Mouse (Mus musculus): ENCODE results near the gene Pgr. TPM values are rescaled to one million over a fixed set of nuclear protein-coding genes. Genes with fewer than 3 reads are reported as not detected.

The Pgr gene
- not detected for polyA plus RNA-seq (2012; fragmentation: generic; extraction: Trizol)

DNA sequence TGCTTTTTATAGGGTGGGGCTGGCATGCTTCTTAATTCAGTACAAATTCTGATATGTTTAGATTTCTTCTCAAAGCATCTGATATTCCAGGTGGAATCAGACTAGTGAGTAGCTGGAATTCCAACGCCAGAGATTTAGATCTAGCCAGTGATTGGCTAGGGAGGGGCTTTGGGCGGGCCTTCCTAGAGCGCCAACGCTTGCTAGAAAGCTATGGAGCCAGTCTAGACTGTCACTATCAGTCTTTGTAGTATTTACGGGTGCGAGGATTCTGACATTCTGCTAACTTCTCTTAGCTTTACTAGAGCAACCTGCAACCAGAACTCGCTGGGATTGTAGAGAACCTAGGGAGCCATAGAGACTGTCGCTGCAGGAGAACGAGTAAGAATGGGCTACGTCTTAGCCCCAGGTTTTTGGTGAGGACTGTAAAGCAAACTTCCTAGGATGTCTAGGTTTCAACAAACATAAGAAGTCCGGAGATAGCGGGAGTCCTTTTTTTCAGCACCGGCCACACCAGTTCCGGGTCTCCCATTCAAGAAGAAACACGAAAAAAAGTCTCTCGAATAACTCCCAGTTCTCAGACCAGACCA lies at the start of gene Pgr:
Gene Pgr (plus strand): TSS at position 218 of the 587 bp plus-strand sequence.
- Histone ChIP-seq H3K36me3 (ENCODE audit: control insufficient read depth, insufficient read depth) (no peaks in the 10 kb centered on the region), H3K79me2 (ENCODE audit: control insufficient read depth, insufficient read depth) (no peaks in the 10 kb centered on the region), H3ac (ENCODE audit: control insufficient read depth, insufficient read length) (no peak within 1 kb of the TSS), H3K4me3 (no peak within 1 kb of the TSS), H3K4me2 (ENCODE audit: low read depth) (no peak within 1 kb of the TSS), H3K27me3 (ENCODE audit: control insufficient read depth, insufficient read depth, insufficient read length) (peaks cover 20% of the 10 kb centered on the region)
- TF ChIP-seq POLR2AphosphoS2 (IDR thresholded peaks at IDR 0.05; ENCODE audit: insufficient read length, low read depth) (no peak), TCF3 (IDR thresholded peaks at IDR 0.05; ENCODE audit: insufficient read length, low read depth) (no peak), CEBPB (IDR thresholded peaks at IDR 0.05; ENCODE audit: insufficient read depth, poor library complexity, severe bottlenecking) (no peak), E2F4 (IDR thresholded peaks at IDR 0.05; ENCODE audit: insufficient read depth) (no peak), TCF12 (IDR thresholded peaks at IDR 0.05; ENCODE audit: insufficient read depth, poor library complexity, severe bottlenecking) (no peak), REST (IDR thresholded peaks at IDR 0.05; ENCODE audit: insufficient read depth, insufficient read length) (no peak), USF1 (IDR thresholded peaks at IDR 0.05; ENCODE audit: low read depth) (no peak), MYOD1 (IDR thresholded peaks at IDR 0.05; ENCODE audit: control insufficient read depth in 1 of 3, insufficient read length in 2 of 3, low read depth in 2 of 3) (no peak), POLR2A (IDR thresholded peaks at IDR 0.05; ENCODE audit: insufficient read length, low read depth) (no peak), MAX (IDR thresholded peaks at IDR 0.05; ENCODE audit: low read depth) (no peak), SRF (IDR thresholded peaks at IDR 0.05; ENCODE audit: control insufficient read depth, insufficient read length, low read depth) (no peak)

DNA sequence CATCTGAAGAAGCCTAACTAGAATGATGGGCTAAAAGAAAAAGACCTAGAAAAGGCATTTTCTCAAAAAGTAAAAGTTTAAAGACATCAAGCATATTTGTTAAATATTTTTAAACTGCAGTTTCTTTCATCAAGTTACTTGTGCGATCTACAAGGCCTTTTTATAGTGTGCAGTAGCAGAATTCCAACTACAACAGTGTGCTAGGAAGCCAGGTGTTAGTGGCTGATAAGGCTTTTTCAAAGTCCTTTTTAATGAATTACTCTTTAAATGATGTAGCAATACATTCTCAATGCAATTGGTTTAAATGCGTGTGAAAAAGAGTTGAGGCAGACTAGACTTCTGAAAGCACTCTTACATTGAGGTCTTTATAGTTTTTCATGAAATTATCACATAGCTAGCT lies 42.2 kb upstream of the Pgr start:
- Histone ChIP-seq H3K27me3 (ENCODE audit: control insufficient read depth, insufficient read depth, insufficient read length) (no peaks in the 10 kb centered on the region), H3K79me2 (ENCODE audit: control insufficient read depth, insufficient read depth) (no peaks in the 10 kb centered on the region), H3K36me3 (ENCODE audit: control insufficient read depth, insufficient read depth) (no peaks in the 10 kb centered on the region), H3ac (ENCODE audit: control insufficient read depth, insufficient read length) (no peak overlapping the region), H3K4me2 (ENCODE audit: low read depth) (no peak overlapping the region), H3K4me3 (no peak overlapping the region)
- TF ChIP-seq MYOD1 (IDR thresholded peaks at IDR 0.05; ENCODE audit: control insufficient read depth in 1 of 3, insufficient read length in 2 of 3, low read depth in 2 of 3) (no peak), POLR2A (IDR thresholded peaks at IDR 0.05; ENCODE audit: insufficient read length, low read depth) (no peak), MYOG (IDR thresholded peaks at IDR 0.05; ENCODE audit: control insufficient read depth in 1 of 3, insufficient read depth in 1 of 3, insufficient read length in 2 of 3, low read depth in 2 of 3) (no peak), SRF (IDR thresholded peaks at IDR 0.05; ENCODE audit: control insufficient read depth, insufficient read length, low read depth) (no peak)

DNA sequence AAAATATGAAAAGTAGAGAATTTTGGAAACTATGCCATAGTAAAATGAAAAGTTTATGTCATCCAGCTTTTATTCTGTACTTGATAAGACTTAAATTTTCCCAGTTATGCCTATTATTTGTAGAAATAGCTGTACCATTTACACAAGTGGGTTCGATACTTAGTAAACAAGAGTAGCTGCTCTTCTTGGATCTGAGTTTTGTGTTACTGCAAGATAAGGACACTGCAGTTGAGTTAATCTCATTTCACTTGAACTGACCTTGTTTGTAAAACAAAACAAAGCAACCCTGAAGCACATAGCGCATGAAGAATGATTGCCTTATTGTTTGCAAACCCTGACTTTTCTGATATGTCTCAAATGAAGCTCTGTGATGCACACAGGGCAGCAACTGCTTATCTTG lies 31.1 kb upstream of the Pgr start:
- H3ac ChIP-seq (ENCODE audit: control insufficient read depth, insufficient read length), result no peak overlapping the region
- H3K79me2 ChIP-seq (ENCODE audit: control insufficient read depth, insufficient read depth), result no peaks in the 10 kb centered on the region
- H3K27me3 ChIP-seq (ENCODE audit: control insufficient read depth, insufficient read depth, insufficient read length), result no peaks in the 10 kb centered on the region
- TF ChIP-seq SRF (IDR thresholded peaks at IDR 0.05; ENCODE audit: control insufficient read depth, insufficient read length, low read depth) (no peak), E2F4 (IDR thresholded peaks at IDR 0.05; ENCODE audit: insufficient read depth) (no peak), TCF3 (IDR thresholded peaks at IDR 0.05; ENCODE audit: insufficient read length, low read depth) (no peak), MYOG (IDR thresholded peaks at IDR 0.05; ENCODE audit: control insufficient read depth in 1 of 3, insufficient read depth in 1 of 3, insufficient read length in 2 of 3, low read depth in 2 of 3) (no peak), POLR2AphosphoS2 (IDR thresholded peaks at IDR 0.05; ENCODE audit: insufficient read length, low read depth) (no peak), POLR2A (IDR thresholded peaks at IDR 0.05; ENCODE audit: insufficient read length, low read depth) (no peak), REST (IDR thresholded peaks at IDR 0.05; ENCODE audit: insufficient read depth, insufficient read length) (no peak), TCF12 (IDR thresholded peaks at IDR 0.05; ENCODE audit: insufficient read depth, poor library complexity, severe bottlenecking) (no peak), MYOD1 (IDR thresholded peaks at IDR 0.05; ENCODE audit: control insufficient read depth in 1 of 3, insufficient read length in 2 of 3, low read depth in 2 of 3) (no peak), USF1 (IDR thresholded peaks at IDR 0.05; ENCODE audit: low read depth) (no peak), CEBPB (IDR thresholded peaks at IDR 0.05; ENCODE audit: insufficient read depth, poor library complexity, severe bottlenecking) (no peak), MAX (IDR thresholded peaks at IDR 0.05; ENCODE audit: low read depth) (no peak)
- H3K4me2 ChIP-seq (ENCODE audit: low read depth), result no peak overlapping the region
- no peak overlapping the region for H3K4me3 ChIP-seq
- no peaks in the 10 kb centered on the region for H3K36me3 ChIP-seq (ENCODE audit: control insufficient read depth, insufficient read depth)

GRCm38 (mm10) chr9:8895205-8895604 lies 4.4 kb upstream of the Pgr start:
- Histone ChIP-seq H3K4me2 (ENCODE audit: low read depth) (no peak overlapping the region), H3K27me3 (ENCODE audit: control insufficient read depth, insufficient read depth, insufficient read length) (peaks cover 3% of the 10 kb centered on the region), H3K79me2 (ENCODE audit: control insufficient read depth, insufficient read depth) (no peaks in the 10 kb centered on the region), H3K4me3 (no peak overlapping the region), H3ac (ENCODE audit: control insufficient read depth, insufficient read length) (no peak overlapping the region), H3K36me3 (ENCODE audit: control insufficient read depth, insufficient read depth) (no peaks in the 10 kb centered on the region)
- TF ChIP-seq MYOG (IDR thresholded peaks at IDR 0.05; ENCODE audit: control insufficient read depth in 1 of 3, insufficient read depth in 1 of 3, insufficient read length in 2 of 3, low read depth in 2 of 3), result no peak
- TF ChIP-seq POLR2A (IDR thresholded peaks at IDR 0.05; ENCODE audit: insufficient read length, low read depth), result no peak
- no peak for TF ChIP-seq MYOD1 (IDR thresholded peaks at IDR 0.05; ENCODE audit: control insufficient read depth in 1 of 3, insufficient read length in 2 of 3, low read depth in 2 of 3)
- TF ChIP-seq TCF12 (IDR thresholded peaks at IDR 0.05; ENCODE audit: insufficient read depth, poor library complexity, severe bottlenecking), result no peak
- no peak for TF ChIP-seq MAX (IDR thresholded peaks at IDR 0.05; ENCODE audit: low read depth)
